Mouse (Mus musculus) ovary, postnatal 14 days (tissue): ENCODE measurements around the gene Lrrc32.

Experiments used
- DNase-seq: peaks from one replicate; pipeline ENCODE4 v3.0.0; 2022; ENCODE audit warnings: low spot score

Gene Lrrc32

GRCm38 (mm10) chr7:98510961-98511958, 22.2 kb downstream of the Lrrc32 start:
- no peak for DNase-seq

GRCm38 (mm10) chr7:98513251-98513650, 24.2 kb downstream of the Lrrc32 start:
- no peak for DNase-seq

- no peak for DNase-seq
Measured at GRCm38 (mm10) chr7:98522576-98522975, 33.5 kb downstream of the Lrrc32 start.

- no peak for DNase-seq
Measured at GRCm38 (mm10) chr7:98523070-98523812, 34.2 kb downstream of the Lrrc32 start.

GRCm38 (mm10) chr7:98523813-98524361, 34.8 kb downstream of the Lrrc32 start:
- DNase-seq = no peak

GRCm38 (mm10) chr7:98524401-98524800, 35.3 kb downstream of the Lrrc32 start:
- no peak for DNase-seq

- no peak for DNase-seq
Measured at GRCm38 (mm10) chr7:98524869-98525699, 36.0 kb downstream of the Lrrc32 start.

- no peak for DNase-seq
Measured at GRCm38 (mm10) chr7:98527085-98527484, 38.0 kb downstream of the Lrrc32 start.

- DNase-seq = no peak
Measured at GRCm38 (mm10) chr7:98531612-98532011, 42.5 kb downstream of the Lrrc32 start.

- no peak for DNase-seq
Measured at GRCm38 (mm10) chr7:98532981-98533380, 43.9 kb downstream of the Lrrc32 start.

- no peak for DNase-seq
Measured at GRCm38 (mm10) chr7:98534432-98534855, 45.4 kb downstream of the Lrrc32 start.

- DNase-seq = no peak
Measured at GRCm38 (mm10) chr7:98535191-98535590, 46.1 kb downstream of the Lrrc32 start.

- DNase-seq = no peak
Measured at GRCm38 (mm10) chr7:98535882-98536281, 46.8 kb downstream of the Lrrc32 start.

- DNase-seq = no peak
Measured at GRCm38 (mm10) chr7:98537210-98537966, 48.3 kb downstream of the Lrrc32 start.

- no peak for DNase-seq
Measured at GRCm38 (mm10) chr7:98537967-98538573, 49.0 kb downstream of the Lrrc32 start.

- DNase-seq = no peak
Measured at GRCm38 (mm10) chr7:98540879-98541278, 51.8 kb downstream of the Lrrc32 start.

GRCm38 (mm10) chr7:98541564-98541963, 52.5 kb downstream of the Lrrc32 start:
- no peak for DNase-seq

- no peak for DNase-seq
Measured at GRCm38 (mm10) chr7:98542267-98542666, 53.2 kb downstream of the Lrrc32 start.

GRCm38 (mm10) chr7:98542731-98543142, 53.7 kb downstream of the Lrrc32 start:
- DNase-seq = no peak

- DNase-seq = no peak
Measured at GRCm38 (mm10) chr7:98543853-98544370, 54.8 kb downstream of the Lrrc32 start.
